Mouse (Mus musculus) duodenum, adult 2 months (tissue): ENCODE results near the gene Lhfpl4. TPM values are rescaled to one million over a fixed set of nuclear protein-coding genes. Genes with fewer than 3 reads are reported as not detected.

Experiments
- polyA plus RNA-seq: library from polyadenylated mRNA; depleted of rRNA; stranded (reverse); fragments of >200 nt; gene quantifications from 2 replicates; pipeline ENCODE4 v1.2.3, GENCODE M21; 2012; ENCODE audit warnings: low replicate concordance; rRNA removed

Gene Lhfpl4
- polyA plus RNA-seq, result 0.30 and 0.39 TPM in 2 replicates

DNA sequence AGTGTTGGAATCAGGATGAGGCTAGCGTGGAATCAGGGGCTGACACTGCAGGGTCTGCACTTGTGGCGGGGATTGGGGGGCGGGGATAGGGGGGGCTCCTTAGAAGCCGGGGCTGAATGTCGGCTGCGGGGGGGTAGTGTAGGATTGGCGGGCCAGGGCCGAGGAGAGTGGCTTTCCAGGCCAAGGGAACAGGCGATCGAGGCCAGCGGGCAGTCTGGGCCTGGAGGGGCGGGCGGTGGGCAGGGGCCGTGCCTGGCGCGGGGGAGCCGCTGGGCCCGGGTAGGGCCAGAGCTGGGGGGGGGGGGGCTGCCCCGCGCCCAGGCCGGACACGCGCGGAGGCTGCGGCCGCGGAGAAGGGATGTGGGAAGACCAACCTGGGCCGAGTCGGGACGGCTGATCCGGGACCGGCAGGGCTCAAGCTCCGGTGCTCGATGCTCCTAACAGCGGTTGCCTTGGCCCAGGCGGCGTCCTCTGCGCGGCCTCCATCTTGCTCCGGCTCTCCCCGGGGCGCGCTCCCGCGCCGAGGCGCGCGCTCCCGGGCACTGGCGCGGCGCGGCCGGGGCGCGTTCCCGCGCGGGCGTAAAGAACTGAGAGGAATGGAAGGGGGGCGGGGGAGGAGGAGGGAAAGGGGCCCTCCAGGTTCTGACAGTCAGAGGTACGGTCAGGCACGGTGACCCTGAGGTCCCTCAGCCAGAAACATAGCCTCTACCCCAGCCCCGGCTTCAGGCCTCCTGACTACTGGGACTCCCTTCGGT, at the start of gene Lhfpl4:
Gene Lhfpl4 (minus strand): TSS at position 544 of the 755 bp plus-strand sequence.

DNA sequence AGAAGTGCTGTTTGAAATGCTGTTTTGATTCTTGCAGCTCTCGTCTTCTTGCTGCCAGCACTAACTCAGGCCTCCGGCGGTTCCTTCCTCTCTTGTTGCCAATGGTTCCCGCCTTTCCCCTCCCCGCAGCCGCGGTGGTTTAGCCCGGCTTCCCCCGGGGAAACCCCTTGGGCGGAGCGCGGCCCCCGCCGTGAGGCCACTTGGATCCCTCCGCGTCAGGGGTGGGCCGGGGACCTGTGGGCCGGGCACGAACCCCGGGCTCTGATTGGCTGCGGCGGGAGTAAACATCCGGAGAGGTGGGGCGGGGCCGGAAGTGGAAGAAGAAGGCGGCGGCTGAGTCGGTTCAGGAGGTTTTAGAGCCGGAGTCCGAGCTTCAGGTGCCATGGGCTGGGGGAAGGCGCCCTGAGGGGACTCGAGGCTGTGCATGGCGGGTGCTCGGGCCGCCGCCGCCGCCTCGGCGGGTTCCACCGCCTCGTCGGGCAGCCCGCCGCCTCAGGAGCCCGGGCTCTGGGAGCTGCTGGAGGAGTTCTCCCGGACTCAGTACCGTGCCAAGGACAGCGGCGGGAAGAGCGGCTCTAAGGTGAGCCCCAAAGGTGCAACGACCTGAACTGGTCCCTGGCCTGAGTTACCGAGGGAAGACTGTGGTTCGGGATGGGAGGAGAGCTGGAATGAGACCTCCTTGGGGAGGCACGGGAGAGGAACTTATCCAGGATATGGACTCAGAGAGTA, 42.5 kb upstream of the Lhfpl4 start, which contains the start of gene Mtmr14:
Gene Mtmr14 (plus strand): TSS at position 302 of the 729 bp plus-strand sequence.

Other genes starting within 250 kb of the Lhfpl4 start
- gene Srgap3, start 248.1 kb downstream of the Lhfpl4 start, polyA plus RNA-seq, result 0.36 and 1.1 TPM in 2 replicates
- 1.6 and 2.2 TPM in 2 replicates for gene Thumpd3, start 149.2 kb downstream of the Lhfpl4 start, polyA plus RNA-seq
- gene Setd5, start 118.0 kb downstream of the Lhfpl4 start, polyA plus RNA-seq, result 15.9 and 22.4 TPM in 2 replicates
- 47.0 and 65.2 TPM in 2 replicates for gene Mtmr14, start 42.5 kb upstream of the Lhfpl4 start, polyA plus RNA-seq
- not detected in 2 replicates for gene Cpne9, start 86.9 kb upstream of the Lhfpl4 start, polyA plus RNA-seq
- gene Brpf1, start 111.8 kb upstream of the Lhfpl4 start, polyA plus RNA-seq, result 6.7 and 11.1 TPM in 2 replicates
- gene Ogg1, start 131.6 kb upstream of the Lhfpl4 start, polyA plus RNA-seq, result 8.0 and 11.7 TPM in 2 replicates
- 18.2 and 19.5 TPM in 2 replicates for gene Camk1, start 148.6 kb upstream of the Lhfpl4 start, polyA plus RNA-seq
- gene Tada3, start 182.5 kb upstream of the Lhfpl4 start, polyA plus RNA-seq, result 15.6 and 22.6 TPM in 2 replicates
- 67.3 and 119 TPM in 2 replicates for gene Arpc4, start 182.7 kb upstream of the Lhfpl4 start, polyA plus RNA-seq
- gene Ttll3, start 193.9 kb upstream of the Lhfpl4 start, polyA plus RNA-seq, result 8.6 and 11.1 TPM in 2 replicates
- gene Rpusd3, start 224.0 kb upstream of the Lhfpl4 start, polyA plus RNA-seq, result 84.5 and 129 TPM in 2 replicates
- 128 and 320 TPM in 2 replicates for gene Cidec, start 240.4 kb upstream of the Lhfpl4 start, polyA plus RNA-seq
- 30.9 and 44.6 TPM in 2 replicates for gene Jagn1, start 247.2 kb upstream of the Lhfpl4 start, polyA plus RNA-seq